Mouse (Mus musculus) bone marrow macrophage, adult 2 months (primary cell): Measurements from ENCODE around the gene Dgkb.

Experiments
- CTCF ChIP-seq: IDR thresholded peaks from 2 replicates; pipeline ENCODE4 v1.5.1; 2012; ENCODE audit warnings: low read depth, mild to moderate bottlenecking, low read length, moderate library complexity
- POLR2A ChIP-seq: IDR thresholded peaks from 2 replicates; pipeline ENCODE4 v1.6.1; 2012; ENCODE audit warnings: mild to moderate bottlenecking, low read depth, low read length, borderline replicate concordance

DNA sequence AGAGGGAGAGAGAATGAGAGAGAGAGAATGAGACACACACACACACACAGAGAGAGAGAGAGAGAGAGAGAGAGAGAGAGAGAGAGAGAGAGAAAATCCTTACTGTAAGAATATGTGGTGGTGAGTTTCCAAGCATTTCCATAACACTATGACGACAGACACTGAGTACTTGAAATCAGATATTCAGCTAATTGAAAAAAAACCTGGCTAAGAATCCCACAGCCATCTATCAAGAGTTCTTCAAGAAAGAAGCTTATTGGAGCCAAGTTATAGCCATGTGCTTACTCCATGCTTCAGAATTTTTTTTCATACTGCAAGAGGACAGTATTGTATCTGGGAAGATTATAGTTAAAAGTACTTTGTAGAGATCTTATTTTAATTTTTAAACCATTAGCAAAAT, 65.3 kb downstream of the Dgkb start:
- TF ChIP-seq CTCF (no peak), POLR2A (no peak)
